Mouse (Mus musculus) lung, postnatal 36 days (tissue): Measurements from ENCODE around the gene Col24a1.

Experiments
- DNase-seq: peaks from one replicate; pipeline ENCODE4 v3.0.0; 2022; ENCODE audit warnings: mixed read lengths

The Col24a1 gene

DNA sequence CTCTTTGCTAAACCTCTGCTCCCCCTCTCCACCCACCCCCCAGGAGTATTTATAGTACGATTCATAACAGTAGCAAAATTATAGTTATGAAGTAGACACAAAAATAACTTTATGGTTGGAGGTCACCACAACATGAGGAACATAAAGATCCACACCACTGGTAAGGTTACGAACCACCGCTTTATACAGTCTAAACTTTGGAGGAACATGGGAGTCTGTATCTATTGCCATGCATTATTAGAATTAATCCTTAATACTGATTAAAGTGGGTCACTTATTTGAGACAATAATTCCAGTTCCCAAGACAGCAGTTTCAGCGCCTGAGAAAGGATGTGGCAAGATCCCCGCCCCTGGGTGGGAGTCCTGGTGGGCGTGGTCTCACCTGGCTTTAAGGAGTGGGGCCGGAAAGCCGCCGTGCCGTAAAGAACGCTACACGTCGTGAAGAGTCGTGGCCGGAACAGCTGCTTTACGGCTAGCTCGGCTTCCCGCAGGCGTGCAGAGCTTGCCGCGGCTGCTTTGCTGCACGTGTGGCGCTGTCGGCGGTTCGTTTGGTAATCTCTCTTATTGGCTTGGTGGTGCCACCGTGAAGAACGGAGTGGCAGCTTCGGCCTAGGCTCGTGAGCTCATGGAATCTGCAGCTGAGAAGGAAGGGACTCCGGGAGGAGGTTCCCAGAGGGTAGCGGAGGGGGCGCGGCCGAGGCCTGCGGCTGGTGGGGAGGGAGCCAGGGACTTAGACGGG is 283.6 kb downstream of the Col24a1 start, which contains the start of gene Znhit6:
Gene Znhit6, plus strand, starts transcription at position 463 of the 739 bp plus-strand sequence.
- peak; percentile 97 for DNase-seq

DNA sequence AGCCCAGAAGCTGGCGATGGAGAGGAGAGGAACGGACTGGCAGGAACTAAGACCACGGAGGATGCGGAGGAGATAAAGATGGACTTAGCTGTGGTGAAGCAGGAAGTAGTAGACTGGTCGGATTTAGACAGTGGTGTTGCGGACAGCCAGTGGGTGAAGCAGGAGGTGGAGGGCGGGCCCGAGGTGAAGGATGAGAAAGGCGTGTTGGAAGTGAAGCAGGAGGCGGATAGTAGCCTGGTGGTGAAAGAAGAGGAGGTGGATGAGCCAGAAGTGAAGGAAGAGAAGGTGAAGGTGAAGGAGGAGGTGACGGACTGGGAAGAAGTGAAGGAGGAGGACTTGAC is 284.2 kb downstream of the Col24a1 start:
- DNase-seq, result no peak

DNA sequence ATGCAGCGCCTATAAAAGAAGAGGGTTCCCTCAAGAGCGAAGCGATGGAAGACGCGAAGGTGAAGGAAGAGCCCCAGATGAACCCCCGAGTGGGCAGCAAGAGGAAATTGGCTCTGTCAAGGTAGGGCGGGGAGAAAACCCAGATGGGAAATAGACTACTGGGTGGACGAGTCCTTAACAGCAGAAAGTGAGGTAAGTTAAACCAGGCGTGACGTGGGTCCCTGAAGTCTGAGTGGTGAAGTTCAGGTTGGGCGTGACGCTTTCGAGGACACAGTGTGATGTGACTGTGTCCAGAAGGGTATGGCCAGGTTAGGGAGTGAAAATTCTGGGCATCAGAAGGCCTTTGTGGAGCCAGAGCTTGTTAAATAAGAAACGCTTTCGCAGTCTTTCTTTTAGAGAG is 284.6 kb downstream of the Col24a1 start:
- DNase-seq, result no peak

DNA sequence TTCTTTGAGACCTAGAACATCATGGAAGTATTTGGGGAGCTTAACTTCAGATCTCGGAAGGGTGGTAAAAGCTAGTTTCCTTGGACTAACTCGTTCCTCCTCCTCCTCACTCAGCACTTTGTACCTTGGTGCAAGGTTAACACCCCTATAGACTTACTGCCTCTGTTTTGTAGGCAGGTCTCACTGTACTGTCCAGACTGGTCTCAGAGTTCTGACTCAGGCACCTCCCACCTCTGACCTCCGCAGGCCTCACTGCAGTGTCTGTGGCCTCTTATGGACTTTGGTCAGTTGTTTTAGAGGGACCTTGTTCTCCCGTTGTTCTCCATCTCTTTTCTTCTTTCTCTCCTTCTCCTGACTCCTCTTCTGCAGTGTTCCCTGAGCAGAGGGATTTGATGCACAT is 290.8 kb downstream of the Col24a1 start:
- no peak for DNase-seq

DNA sequence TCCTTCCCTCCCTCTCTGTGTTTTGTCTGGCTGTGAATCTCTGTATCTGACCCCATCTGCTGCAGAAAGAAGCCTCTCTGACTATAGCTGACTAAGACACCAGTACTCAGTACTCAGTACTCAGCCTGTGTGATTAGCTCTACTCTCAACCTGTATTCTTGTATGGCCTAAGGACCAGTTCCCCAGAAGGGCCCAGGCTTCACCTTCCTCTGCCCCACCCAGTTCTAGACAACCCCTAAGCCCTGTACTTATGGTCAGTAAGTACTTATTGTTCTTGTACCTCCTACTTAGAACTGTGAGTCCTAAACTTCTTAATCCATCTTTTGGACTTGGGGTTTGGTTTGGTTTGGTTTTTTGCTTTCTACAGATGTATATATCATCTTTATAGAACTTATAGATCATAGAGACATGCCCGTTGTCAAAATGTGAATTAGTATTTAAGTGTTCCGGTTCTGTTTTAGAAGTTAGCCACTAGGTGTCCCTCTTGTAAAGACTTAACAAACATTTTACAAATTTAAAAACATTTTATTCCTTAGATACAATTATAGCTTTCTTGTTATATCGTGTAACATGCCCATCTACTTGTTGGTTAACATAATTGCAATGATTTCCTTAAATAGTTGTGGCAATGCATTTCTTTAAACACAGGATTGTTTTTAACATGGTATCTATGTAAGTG is 291.4 kb downstream of the Col24a1 start:
- no peak for DNase-seq

DNA sequence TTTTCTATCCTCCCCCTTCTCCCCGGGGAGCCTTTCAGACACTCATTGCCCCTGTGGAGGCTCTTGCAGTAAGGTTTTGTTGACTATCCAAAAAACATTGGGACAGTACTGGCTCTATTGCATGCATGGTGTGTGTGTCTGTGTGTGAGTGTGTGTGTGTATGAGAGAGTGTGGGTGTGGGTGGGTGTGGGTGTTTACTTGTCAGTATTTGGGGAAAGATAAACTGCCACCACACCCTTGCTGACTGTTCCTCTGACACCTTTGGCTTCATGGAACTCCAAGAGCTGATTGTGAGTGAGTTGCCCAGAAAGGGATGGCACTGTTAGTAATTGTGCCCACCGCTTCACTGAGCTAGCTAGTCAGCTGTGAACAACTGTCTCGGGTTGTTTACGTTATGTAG is 298.3 kb downstream of the Col24a1 start:
- no peak for DNase-seq

DNA sequence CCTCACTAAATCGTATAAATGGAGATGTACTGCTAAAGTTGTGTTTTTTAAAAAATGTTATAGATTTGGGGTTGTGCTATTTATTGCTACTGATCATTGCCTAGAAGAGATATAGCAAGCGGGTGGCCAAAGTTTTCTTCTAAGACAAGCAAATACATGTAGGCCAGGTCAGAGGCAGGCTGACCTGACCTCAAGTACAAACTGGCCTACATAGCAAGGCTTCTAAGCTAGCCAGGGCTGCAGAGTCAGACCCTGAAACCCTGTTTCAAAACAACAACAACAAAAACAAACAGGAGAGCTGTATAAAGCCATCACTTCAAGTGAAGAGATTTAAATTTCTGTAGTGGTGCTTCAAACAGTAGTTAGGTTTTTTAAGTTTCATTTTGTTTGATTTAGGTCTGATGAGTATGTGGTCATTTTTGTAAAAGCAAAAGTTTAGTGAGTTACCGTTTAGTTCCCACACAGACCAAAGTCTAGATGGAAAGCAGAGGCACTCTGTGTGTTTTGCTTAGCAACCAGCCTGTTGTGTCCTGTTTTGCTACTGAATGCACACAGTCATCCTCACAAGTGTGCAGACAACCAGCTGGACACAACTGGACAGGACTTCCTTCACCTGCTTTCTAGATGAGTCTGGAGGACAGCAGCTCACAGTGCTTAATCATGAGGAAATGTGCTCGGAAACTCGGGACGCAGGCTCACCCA is 299.7 kb downstream of the Col24a1 start:
- no peak for DNase-seq

DNA sequence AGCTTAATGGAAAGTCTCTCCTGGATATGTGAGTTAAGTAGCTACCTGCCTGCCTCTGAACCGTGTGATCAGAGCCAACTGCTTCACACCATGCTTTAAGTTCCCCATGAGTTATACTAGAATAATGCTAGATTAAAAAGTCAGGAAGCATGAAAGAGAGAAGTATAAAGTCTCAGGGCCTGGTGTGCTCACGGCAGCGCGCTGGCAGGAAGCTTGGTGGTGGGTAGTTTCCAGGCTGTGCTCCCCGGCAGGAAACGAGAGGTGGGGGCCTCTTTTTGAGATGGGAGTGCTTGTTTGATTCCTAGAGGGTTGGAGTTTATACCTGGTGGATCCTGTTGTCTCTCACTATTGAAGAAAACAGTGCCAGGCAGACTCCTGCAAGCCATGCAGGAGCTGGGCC is 303.1 kb downstream of the Col24a1 start:
- no peak for DNase-seq

DNA sequence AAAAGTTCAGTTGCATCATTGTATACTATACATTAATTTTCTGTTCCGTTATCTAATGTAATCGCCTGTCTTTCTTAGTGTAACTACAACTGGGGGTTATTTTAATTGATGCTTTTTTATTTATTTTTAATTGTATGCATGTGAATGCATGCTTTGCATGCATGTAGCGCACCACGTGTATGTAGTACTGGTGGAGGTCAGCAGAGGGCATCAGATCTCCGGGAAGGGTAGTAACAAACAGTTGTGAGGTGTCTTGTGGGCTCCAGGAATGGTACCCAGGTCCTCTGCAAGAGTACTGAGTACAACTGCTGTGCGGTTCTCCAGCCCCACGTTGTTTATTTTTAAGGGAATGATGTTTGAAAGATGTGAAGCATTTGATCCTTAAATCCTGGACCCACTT is 306.8 kb downstream of the Col24a1 start:
- no peak for DNase-seq

DNA sequence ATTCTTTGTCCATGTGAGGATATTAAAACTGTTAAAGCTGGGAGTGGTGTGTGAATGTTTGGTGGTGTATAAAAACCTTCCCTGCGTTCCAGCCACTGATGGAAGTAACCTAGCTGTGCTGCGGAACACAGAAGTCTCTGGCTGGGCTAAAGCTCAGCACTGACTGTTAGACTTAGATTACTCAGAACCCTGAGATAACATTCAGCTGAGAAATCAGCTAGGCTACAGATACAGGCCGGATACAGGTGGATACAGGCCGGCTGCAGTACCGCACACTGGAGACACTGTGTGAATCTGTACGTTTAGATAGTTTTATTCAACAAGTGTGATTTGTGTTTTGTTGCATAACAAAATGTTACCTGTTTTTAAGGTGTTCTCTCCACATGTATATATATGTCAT is 308.5 kb downstream of the Col24a1 start:
- no peak for DNase-seq

DNA sequence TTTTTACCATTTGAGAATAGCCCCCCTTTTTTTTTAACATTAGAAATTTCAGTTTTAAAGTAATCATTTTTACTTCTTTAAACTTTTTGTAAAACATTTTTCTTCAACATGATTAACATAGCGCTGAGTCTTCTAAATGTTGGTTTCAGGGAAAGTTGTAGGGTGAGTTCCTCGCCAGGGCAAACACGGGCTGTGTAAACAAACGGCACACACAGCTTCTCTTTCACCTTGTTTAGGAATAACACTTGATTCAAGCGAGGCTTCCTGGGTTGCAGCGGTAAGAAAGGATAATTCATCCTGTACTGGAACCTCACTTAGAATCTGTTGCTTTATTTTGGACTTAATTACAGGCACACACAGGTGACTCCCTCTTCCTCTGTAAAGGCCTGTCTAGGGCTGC is 309.1 kb downstream of the Col24a1 start:
- DNase-seq, result no peak
